Mouse (Mus musculus): ENCODE data around the gene Adcy5. TPM values are rescaled to one million over a fixed set of nuclear protein-coding genes. Genes with fewer than 3 reads are reported as not detected.

Gene Adcy5
- polyA plus RNA-seq, 1 experiment from 2014 or later: 5.4 TPM

- WGBS: 65% methylated on average over 2 of the region's 2 CpGs
- no peak overlapping the region for H3K4me2 ChIP-seq (replicated peaks)
Measured at GRCm38 (mm10) chr16:35310551-35311110, 156.0 kb downstream of the Adcy5 start.

GRCm38 (mm10) chr16:35311586-35311985 is 156.9 kb downstream of the Adcy5 start:
- H3K9me3 ChIP-seq: no peaks in the 10 kb centered on the region
- no peak overlapping the region for H3K27ac ChIP-seq (replicated peaks)
- peaks cover 16% of the 10 kb centered on the region for H3K4me1 ChIP-seq
- peaks cover 7% of the 10 kb centered on the region; the same call in 1 of the 2 replicates for H3K36me3 ChIP-seq
- H3K4me2 ChIP-seq (replicated peaks): no peak overlapping the region
- 34% methylated on average over 8 of the region's 8 CpGs for WGBS
- no peaks in the 10 kb centered on the region for H3K27me3 ChIP-seq
- H3K9ac ChIP-seq (replicated peaks): no peak overlapping the region
- no peak overlapping the region for H3K4me3 ChIP-seq
- peak; percentile 61 for ATAC-seq (replicated peaks)

More at GRCm38 (mm10) chr16:35310551-35311110, 156.0 kb downstream of the Adcy5 start:
- H3K36me3 ChIP-seq: peaks cover 7% of the 10 kb centered on the region; the same call in 1 of the 2 replicates
- H3K9ac ChIP-seq (replicated peaks): no peak overlapping the region
- H3K4me3 ChIP-seq: no peak overlapping the region
- no peak overlapping the region for H3K27ac ChIP-seq (replicated peaks)
- H3K9me3 ChIP-seq: no peaks in the 10 kb centered on the region
- H3K27me3 ChIP-seq: no peaks in the 10 kb centered on the region
- peaks cover 15% of the 10 kb centered on the region for H3K4me1 ChIP-seq
- no peak for ATAC-seq (replicated peaks)

GRCm38 (mm10) chr16:35315496-35315895 is 160.8 kb downstream of the Adcy5 start:
- Histone ChIP-seq H3K27ac (replicated peaks) (no peak overlapping the region), H3K9ac (replicated peaks) (no peak overlapping the region), H3K4me1 (peaks cover 21% of the 10 kb centered on the region), H3K4me2 (replicated peaks) (no peak overlapping the region), H3K4me3 (no peak overlapping the region), H3K27me3 (no peaks in the 10 kb centered on the region), H3K9me3 (no peaks in the 10 kb centered on the region), H3K36me3 (peaks cover 7% of the 10 kb centered on the region; the same call in 1 of the 2 replicates)
- WGBS: 39% methylated on average over 3 of the region's 3 CpGs
- no peak for ATAC-seq (replicated peaks)

- H3K9ac ChIP-seq (replicated peaks): no peak overlapping the region
- H3K9me3 ChIP-seq: no peaks in the 10 kb centered on the region
- H3K36me3 ChIP-seq: peaks cover 7% of the 10 kb centered on the region; the same call in 1 of the 2 replicates
- H3K4me1 ChIP-seq: peaks cover 17% of the 10 kb centered on the region
- H3K4me3 ChIP-seq: no peak overlapping the region
- no peak for ATAC-seq (replicated peaks)
- H3K4me2 ChIP-seq (replicated peaks): no peak overlapping the region
- no peaks in the 10 kb centered on the region for H3K27me3 ChIP-seq
- no peak overlapping the region for H3K27ac ChIP-seq (replicated peaks)
Measured at GRCm38 (mm10) chr16:35316856-35317264, 162.2 kb downstream of the Adcy5 start.

GRCm38 (mm10) chr16:35317460-35317859 is 162.8 kb downstream of the Adcy5 start:
- H3K4me2 ChIP-seq (replicated peaks): no peak overlapping the region
- peaks cover 7% of the 10 kb centered on the region; the same call in 1 of the 2 replicates for H3K36me3 ChIP-seq
- H3K27me3 ChIP-seq: no peaks in the 10 kb centered on the region
- no peak overlapping the region for H3K4me3 ChIP-seq
- H3K4me1 ChIP-seq: peaks cover 17% of the 10 kb centered on the region
- no peak overlapping the region for H3K9ac ChIP-seq (replicated peaks)
- ATAC-seq (replicated peaks): no peak
- H3K9me3 ChIP-seq: no peaks in the 10 kb centered on the region
- no peak overlapping the region for H3K27ac ChIP-seq (replicated peaks)
- 86% methylated on average over 5 of the region's 5 CpGs for WGBS

- peaks cover 4% of the 10 kb centered on the region; the same call in 1 of the 2 replicates for H3K36me3 ChIP-seq
- no peak overlapping the region for H3K9ac ChIP-seq (replicated peaks)
- no peak overlapping the region for H3K4me2 ChIP-seq (replicated peaks)
- 84% methylated on average over 6 of the region's 6 CpGs for WGBS
- H3K9me3 ChIP-seq: no peaks in the 10 kb centered on the region
- H3K27me3 ChIP-seq: no peaks in the 10 kb centered on the region
- H3K27ac ChIP-seq (replicated peaks): no peak overlapping the region
- ATAC-seq (replicated peaks): no peak
- no peak overlapping the region for H3K4me3 ChIP-seq
- peaks cover 17% of the 10 kb centered on the region for H3K4me1 ChIP-seq
Measured at GRCm38 (mm10) chr16:35318397-35318796, 163.7 kb downstream of the Adcy5 start.

GRCm38 (mm10) chr16:35319335-35319734 is 164.7 kb downstream of the Adcy5 start:
- Histone ChIP-seq H3K27ac (replicated peaks) (0 out of 2 replicates have a peak overlapping the region, but pooled peaks have one; percentile 11), H3K27me3 (no peaks in the 10 kb centered on the region), H3K36me3 (no peaks in the 10 kb centered on the region), H3K4me1 (peaks cover 17% of the 10 kb centered on the region), H3K4me3 (no peak overlapping the region), H3K9ac (replicated peaks) (no peak overlapping the region), H3K4me2 (replicated peaks) (no peak overlapping the region), H3K9me3 (no peaks in the 10 kb centered on the region)
- 23% methylated on average over 4 of the region's 4 CpGs for WGBS
- ATAC-seq (replicated peaks): peak; percentile 80

GRCm38 (mm10) chr16:35319773-35320172 is 165.1 kb downstream of the Adcy5 start:
- peak; percentile 66 for ATAC-seq (replicated peaks)
- H3K36me3 ChIP-seq: no peaks in the 10 kb centered on the region
- H3K9ac ChIP-seq (replicated peaks): no peak overlapping the region
- H3K4me2 ChIP-seq (replicated peaks): no peak overlapping the region
- H3K4me1 ChIP-seq: peaks cover 13% of the 10 kb centered on the region
- 56% methylated on average over 2 of the region's 2 CpGs for WGBS
- no peak overlapping the region for H3K4me3 ChIP-seq
- no peaks in the 10 kb centered on the region for H3K27me3 ChIP-seq
- H3K27ac ChIP-seq (replicated peaks): no peak overlapping the region
- H3K9me3 ChIP-seq: no peaks in the 10 kb centered on the region

GRCm38 (mm10) chr16:35330451-35330850 is 175.8 kb downstream of the Adcy5 start:
- no peak overlapping the region for H3K4me3 ChIP-seq
- no peaks in the 10 kb centered on the region for H3K36me3 ChIP-seq
- no peak overlapping the region for H3K27ac ChIP-seq (replicated peaks)
- no peak for ATAC-seq (replicated peaks)
- no peaks in the 10 kb centered on the region for H3K9me3 ChIP-seq
- 11% methylated on average over 1 of the region's 1 CpGs for WGBS
- H3K4me1 ChIP-seq: 0 out of 2 replicates have a peak, but pooled peaks cover 4% of the 10 kb centered on the region
- H3K9ac ChIP-seq (replicated peaks): no peak overlapping the region
- H3K4me2 ChIP-seq (replicated peaks): no peak overlapping the region
- H3K27me3 ChIP-seq: no peaks in the 10 kb centered on the region

Other genes with a start within 250 kb of the Adcy5 start
- gene Hacd2, start 132.4 kb upstream of the Adcy5 start, polyA plus RNA-seq (2015; fragmentation: Nextera tagmentation; extraction: Ambion mirVana): 39.6 and 41.6 TPM in 2 replicates
- gene Sec22a, start 209.0 kb downstream of the Adcy5 start, polyA plus RNA-seq (2015; fragmentation: Nextera tagmentation; extraction: Ambion mirVana): 42.5 and 47.2 TPM in 2 replicates

Measured in forebrain, embryonic 15.5 days (tissue).